Comparison of ENCODE assay signal across 14 mouse cellular contexts in genomic region chr10:38447256-38447655, GRCm38 (mm10).
DNase-seq lines count a peak whose midpoint lies in the region; ATAC-seq lines count a peak whose summit lies in the region.
"Had no signal": no experiment of that assay in that cellular context is flagged by ENCODE, and none has a peak within 500 bp of the region (broad histone marks: within the 10 kb centered on the region; RNA-seq: fewer than 3 reads in every experiment).

No protein-coding gene starts in this region.

- H3K27ac ChIP-seq in embryonic facial prominence, embryonic 12.5 days = 0 out of 2 replicates have a peak overlapping the region, but pooled peaks have one; percentile 6
- H3K27ac ChIP-seq in hindbrain, embryonic 14.5 days = no peak overlapping the region
- H3K27ac ChIP-seq: heart, embryonic 13.5 days; liver, embryonic 14.5 days had no signal

- no peak for ATAC-seq in embryonic facial prominence, embryonic 12.5 days (ENCODE audit: insufficient number of reproducible peaks, insufficient read depth, low FRiP score, low TSS enrichment)
- ATAC-seq in hindbrain, embryonic 14.5 days (ENCODE audit: low FRiP score) = no peak
- ATAC-seq: forebrain, embryonic 14.5 days; lung, postnatal 0 days; midbrain, embryonic 16.5 days had no signal

- intact Hi-C loops in left cerebral cortex, postnatal 36 days (cut with DNase I) = no loop called here

- peaks cover 3% of the 10 kb centered on the region; the same call in 1 of the 2 replicates for H3K4me1 ChIP-seq in embryonic facial prominence, embryonic 12.5 days
- H3K4me1 ChIP-seq in hindbrain, embryonic 14.5 days (replicated peaks; ENCODE audit: control insufficient read depth, insufficient read depth, low read length) = no peaks in the 10 kb centered on the region
- H3K4me1 ChIP-seq: heart, embryonic 13.5 days had no signal

- peak; percentile 19 to 75 for DNase-seq in frontal cortex, adult 2 months (ENCODE audit: extremely low spot score in 1 of 2, low spot score in 1 of 2)
- no peak for DNase-seq in frontal cortex, postnatal 25 days (ENCODE audit: low spot score in 2 of 2)
- DNase-seq in 3T3-L1 (ENCODE audit: low read depth, low spot score) = peak; percentile 25
- DNase-seq in left cerebral cortex, postnatal 36 days (ENCODE audit: low spot score in 2 of 2) = peak; percentile 26 to 39
- no peak for DNase-seq in heart, adult 18-20 months
- no peak for DNase-seq in hindbrain, embryonic 14.5 days (ENCODE audit: low spot score)
- DNase-seq: cerebellum, adult 9-11 months; thymus, postnatal 25 days had no signal

- no peaks in the 10 kb centered on the region for H3K9me3 ChIP-seq in embryonic facial prominence, embryonic 12.5 days
- 0 out of 2 replicates have a peak, but pooled peaks cover 11% of the 10 kb centered on the region for H3K9me3 ChIP-seq in hindbrain, embryonic 14.5 days (ENCODE audit: control insufficient read depth, low read length)

- no peak overlapping the region for H3K9ac ChIP-seq in embryonic facial prominence, embryonic 12.5 days
- no peak overlapping the region for H3K9ac ChIP-seq in hindbrain, embryonic 14.5 days
- H3K9ac ChIP-seq: heart, embryonic 13.5 days; liver, embryonic 14.5 days had no signal

- no peaks in the 10 kb centered on the region for H3K36me3 ChIP-seq in embryonic facial prominence, embryonic 12.5 days
- H3K36me3 ChIP-seq in hindbrain, embryonic 14.5 days (replicated peaks; ENCODE audit: control insufficient read depth, insufficient read depth) = no peaks in the 10 kb centered on the region
- H3K36me3 ChIP-seq: heart, embryonic 13.5 days had no signal

- no peak overlapping the region for H3K4me3 ChIP-seq in embryonic facial prominence, embryonic 12.5 days
- H3K4me3 ChIP-seq in hindbrain, embryonic 14.5 days (replicated peaks; ENCODE audit: low read length) = no peak overlapping the region
- H3K4me3 ChIP-seq: heart, embryonic 13.5 days had no signal

- no peaks in the 10 kb centered on the region for H3K27me3 ChIP-seq in embryonic facial prominence, embryonic 12.5 days
- no peaks in the 10 kb centered on the region for H3K27me3 ChIP-seq in hindbrain, embryonic 14.5 days (ENCODE audit: control insufficient read depth, insufficient read depth, low read length)
- H3K27me3 ChIP-seq: heart, embryonic 13.5 days had no signal

- H3K4me2 ChIP-seq in embryonic facial prominence, embryonic 12.5 days (replicated peaks) = no peak overlapping the region
- no peak overlapping the region for H3K4me2 ChIP-seq in hindbrain, embryonic 14.5 days (replicated peaks)
- H3K4me2 ChIP-seq: heart, embryonic 13.5 days had no signal

Comparison
In these comparisons a context has a peak if more than half of its experiments do, and no peak if none do; other contexts are left out.
1. DNase-seq: peak in frontal cortex, adult 2 months (2 of 2), 3T3-L1 (single experiment) and left cerebral cortex, postnatal 36 days (2 of 2); none in frontal cortex, postnatal 25 days (0 of 2), heart, adult 18-20 months (0 of 2) and hindbrain, embryonic 14.5 days (single experiment).